In genomic region chr5:108301567-108301966, GRCm38 (mm10) we compare ENCODE assay signal across 33 mouse cellular contexts.
"Had no signal": no experiment of that assay in that cellular context is flagged by ENCODE, and none has a peak within 500 bp of the region (broad histone marks: within the 10 kb centered on the region; RNA-seq: fewer than 3 reads in every experiment).

No protein-coding gene starts in this region.

- H3K4me2 ChIP-seq: heart, embryonic 11.5 days; heart, embryonic 12.5 days; heart, embryonic 13.5 days; heart, embryonic 15.5 days; hindbrain, embryonic 12.5 days; hindbrain, embryonic 13.5 days; hindbrain, embryonic 14.5 days; hindbrain, embryonic 15.5 days; intestine, embryonic 15.5 days; kidney, embryonic 15.5 days had no signal

- H3K36me3 ChIP-seq: heart, embryonic 10.5 days; heart, embryonic 12.5 days; heart, embryonic 13.5 days; heart, embryonic 15.5 days; hindbrain, embryonic 10.5 days; hindbrain, embryonic 12.5 days; hindbrain, embryonic 13.5 days; hindbrain, embryonic 15.5 days; intestine, embryonic 15.5 days; kidney, embryonic 15.5 days had no signal

- DNase-seq: heart, postnatal 14 days; heart, postnatal 36 days; heart, postnatal 4 days; kidney, adult 11 months; kidney, adult 18-20 months; kidney, adult 2 months; kidney, adult 8-10 months; kidney, adult 9 months; kidney, postnatal 10 days; kidney, postnatal 14 days; kidney, postnatal 25 days; kidney, postnatal 36 days; layer of hippocampus, adult 9-11 months; layer of hippocampus, postnatal 36 days had no signal

- H3K27me3 ChIP-seq: heart, embryonic 12.5 days; heart, embryonic 15.5 days; hindbrain, embryonic 12.5 days; hindbrain, embryonic 13.5 days; hindbrain, embryonic 15.5 days; kidney, embryonic 15.5 days had no signal

- ATAC-seq: hindbrain, embryonic 16.5 days; hindbrain, postnatal 0 days; inflammation-experienced regulatory T-cells, adult 6 months; intestine, embryonic 15.5 days; intestine, embryonic 16.5 days; intestine, postnatal 0 days had no signal

- H3K27ac ChIP-seq: heart, embryonic 10.5 days; heart, embryonic 13.5 days; heart, embryonic 15.5 days; hindbrain, embryonic 10.5 days; hindbrain, embryonic 12.5 days; hindbrain, embryonic 13.5 days; hindbrain, embryonic 14.5 days; hindbrain, embryonic 15.5 days; hindbrain, postnatal 0 days; intestine, embryonic 15.5 days; kidney, embryonic 15.5 days; kidney, postnatal 0 days; layer of hippocampus, adult 2 months had no signal

- H3K4me3 ChIP-seq: heart, embryonic 10.5 days; heart, embryonic 12.5 days; heart, embryonic 13.5 days; heart, embryonic 15.5 days; hindbrain, embryonic 10.5 days; hindbrain, embryonic 12.5 days; hindbrain, embryonic 13.5 days; hindbrain, embryonic 15.5 days; intestine, embryonic 15.5 days; kidney, embryonic 15.5 days; layer of hippocampus, adult 2 months had no signal

- H3K9me3 ChIP-seq: heart, embryonic 10.5 days; heart, embryonic 12.5 days; heart, embryonic 13.5 days; heart, embryonic 15.5 days; hindbrain, embryonic 10.5 days; hindbrain, embryonic 12.5 days; hindbrain, embryonic 13.5 days; hindbrain, embryonic 15.5 days; intestine, embryonic 15.5 days; kidney, embryonic 15.5 days had no signal

- H3K4me1 ChIP-seq: heart, embryonic 10.5 days; heart, embryonic 12.5 days; heart, embryonic 13.5 days; heart, embryonic 15.5 days; hindbrain, embryonic 10.5 days; hindbrain, embryonic 12.5 days; hindbrain, embryonic 13.5 days; hindbrain, embryonic 15.5 days; intestine, embryonic 15.5 days; kidney, embryonic 15.5 days had no signal

- H3K9ac ChIP-seq: heart, embryonic 12.5 days; heart, embryonic 13.5 days; heart, embryonic 15.5 days; hindbrain, embryonic 12.5 days; hindbrain, embryonic 13.5 days; hindbrain, embryonic 14.5 days; hindbrain, embryonic 15.5 days; intestine, embryonic 15.5 days; kidney, embryonic 15.5 days had no signal
